Mouse (Mus musculus) neural tube, embryonic 14.5 days (tissue): ENCODE data around the gene Zscan21. TPM values are rescaled to one million over a fixed set of nuclear protein-coding genes. Genes with fewer than 3 reads are reported as not detected.
A peak's percentile ranks its signal among the peaks of the same experiment; 100 is the strongest.

Experiments used
- ATAC-seq: fragments of 200-750 bp; cut with Nextera tagmentation; 2 replicates; pipeline ENCODE4 v1.8.0; 2017; ENCODE audit warnings: low read depth, mild to moderate bottlenecking, moderate TSS enrichment, moderate library complexity
- H3K27ac ChIP-seq: fragments of 300-500 bp; sonication (generic); 2 replicates; pipeline ENCODE4 v1.5.1; 2014; ENCODE audit warnings: low read depth, mild to moderate bottlenecking, control low read depth, low read length, moderate library complexity, mixed read lengths
- H3K27me3 ChIP-seq: fragments of 300-500 bp; sonication (generic); 2 replicates; pipeline ENCODE4 v1.6.1; 2014; ENCODE audit warnings: low read length; ENCODE audit not compliant: control insufficient read depth, insufficient read depth
- H3K36me3 ChIP-seq: fragments of 300-500 bp; sonication (generic); 2 replicates; pipeline ENCODE4 v1.6.1; 2014; ENCODE audit warnings: low read length, mixed read lengths; ENCODE audit not compliant: control insufficient read depth, insufficient read depth
- H3K4me1 ChIP-seq: fragments of 300-500 bp; sonication (generic); 2 replicates; pipeline ENCODE4 v1.6.1; 2014; ENCODE audit warnings: low read length; ENCODE audit not compliant: control insufficient read depth, insufficient read depth
- H3K4me2 ChIP-seq: fragments of 300-500 bp; sonication (generic); 2 replicates; pipeline ENCODE4 v1.6.1; 2014; ENCODE audit warnings: mild to moderate bottlenecking, low read depth, low read length, control low read depth
- H3K4me3 ChIP-seq: fragments of 300-500 bp; sonication (generic); 2 replicates; pipeline ENCODE4 v1.5.1; 2014; ENCODE audit warnings: low read depth, low read length, control low read depth, mixed read lengths
- H3K9ac ChIP-seq: fragments of 300-500 bp; sonication (generic); replicated peaks from 2 replicates; pipeline ENCODE4 v1.6.1; 2014; ENCODE audit warnings: low read depth, mild to moderate bottlenecking, control low read depth, low read length, mixed read lengths
- H3K9me3 ChIP-seq: fragments of 300-500 bp; sonication (generic); 2 replicates; pipeline ENCODE4 v1.6.1; 2016; ENCODE audit warnings: low read length; ENCODE audit not compliant: control insufficient read depth
- WGBS: fragments of 180-500 bp; shearing (Covaris S2); extraction: QIAGEN DNeasy Blood & Tissue Kit; methylation state at CpG from one replicate; pipeline ENCODE4 v1.1.7; 2014; 5-methylcytosine and 5-hydroxymethylcytosine counted together
- polyA plus RNA-seq: library from polyadenylated mRNA; unstranded; fragments of >200 nt; fragmentation: Nextera tagmentation; extraction: Ambion mirVana; gene quantifications from 2 replicates; pipeline ENCODE4 v1.2.1, GENCODE M21; 2014

Zscan21 gene
- polyA plus RNA-seq, 1 experiment from 2014 or later, result 90.9 TPM

DNA sequence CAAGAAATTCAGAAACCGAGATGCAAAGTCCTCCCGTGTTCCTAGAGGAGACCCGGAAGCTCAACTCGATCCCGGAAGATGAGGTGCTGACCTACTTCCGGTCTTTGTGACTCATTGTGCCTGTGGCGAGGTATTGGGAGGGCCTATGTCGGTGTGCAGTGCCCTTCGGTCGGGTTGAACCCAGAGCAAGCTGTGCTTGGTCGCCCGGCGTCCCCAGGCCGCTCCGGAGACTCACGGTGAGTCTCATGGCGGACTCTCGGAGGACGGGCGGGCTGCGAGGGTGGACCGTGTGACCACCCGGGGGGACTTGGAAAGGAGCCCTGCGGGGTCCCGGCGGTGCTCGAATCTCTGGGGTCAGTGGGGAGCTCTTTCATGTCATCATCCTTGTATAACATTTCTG is 31.7 kb upstream of the Zscan21 start, which contains the start of gene Zkscan1:
Gene Zkscan1 (plus strand): TSS at position 89 of the 400 bp plus-strand sequence.
- Histone ChIP-seq H3K4me3 (peak within 1 kb of the TSS; percentile 99), H3K27me3 (no peaks in the 10 kb centered on the region), H3K4me1 (peaks cover 12% of the 10 kb centered on the region), H3K9me3 (no peaks in the 10 kb centered on the region), H3K36me3 (peaks cover 4% of the 10 kb centered on the region; the same call in 1 of the 2 replicates), H3K27ac (peak within 1 kb of the TSS; percentile 94), H3K4me2 (peak within 1 kb of the TSS; percentile 89), H3K9ac (peak within 1 kb of the TSS; percentile 97)
- 0% methylated on average over 27 of the region's 27 CpGs for WGBS
- ATAC-seq, result peak; percentile 96

DNA sequence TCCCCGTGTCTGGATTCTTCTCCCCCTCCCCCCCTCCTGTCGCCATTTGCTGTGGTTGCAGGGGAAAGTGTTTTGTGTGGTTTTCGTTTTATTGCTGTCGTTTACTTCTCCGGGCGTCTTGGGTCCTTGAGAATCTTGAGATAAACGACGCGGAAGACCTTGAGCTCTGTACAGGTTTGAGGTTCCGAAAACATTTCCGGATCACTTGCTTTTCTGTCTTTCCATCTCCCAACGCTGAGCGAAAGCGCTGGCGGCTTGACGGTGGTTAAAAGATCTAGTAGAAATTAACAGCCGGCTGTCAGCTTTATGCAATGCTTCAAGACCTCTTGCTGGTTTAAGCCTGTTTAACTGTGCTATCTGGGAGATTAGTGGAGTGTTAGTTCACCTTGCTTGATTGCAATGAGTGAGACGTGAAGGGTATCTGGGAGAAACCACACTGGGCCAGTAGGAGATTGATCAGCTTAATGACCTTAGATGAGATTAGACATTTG is 31.2 kb upstream of the Zscan21 start:
- under 1% methylated on average over 18 of the region's 18 CpGs for WGBS
- Histone ChIP-seq H3K36me3 (peaks cover 4% of the 10 kb centered on the region; the same call in 1 of the 2 replicates), H3K4me3 (peak overlapping the region; percentile 99), H3K27ac (peak overlapping the region; percentile 94), H3K9me3 (no peaks in the 10 kb centered on the region), H3K4me1 (peaks cover 12% of the 10 kb centered on the region), H3K27me3 (no peaks in the 10 kb centered on the region), H3K4me2 (peak overlapping the region; percentile 89), H3K9ac (peak overlapping the region; percentile 97)
- ATAC-seq, result peak; percentile 45

DNA sequence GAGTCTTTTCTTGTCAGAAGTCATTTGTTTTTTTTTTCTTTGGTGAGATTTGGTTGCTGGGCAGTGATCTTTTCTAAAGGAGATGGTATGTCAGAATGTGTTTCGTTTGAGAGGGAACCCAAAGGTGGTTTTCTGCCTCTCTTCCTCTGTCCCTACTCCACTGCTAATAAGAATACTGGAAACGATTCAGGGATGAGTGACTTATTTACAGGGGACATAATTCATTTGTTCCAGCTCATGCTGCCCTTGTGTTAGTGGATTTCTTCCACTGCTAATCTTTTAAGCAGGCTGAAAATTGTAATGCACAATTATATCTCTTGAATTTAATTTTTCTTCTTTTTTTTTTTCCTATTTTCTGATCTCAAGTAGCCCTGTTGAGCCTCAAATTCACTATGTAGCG is 29.9 kb upstream of the Zscan21 start:
- Histone ChIP-seq H3K4me3 (peak overlapping the region; percentile 99; the same call in 1 of the 2 replicates), H3K36me3 (peaks cover 4% of the 10 kb centered on the region; the same call in 1 of the 2 replicates), H3K4me2 (peak overlapping the region; percentile 89), H3K4me1 (peaks cover 12% of the 10 kb centered on the region), H3K27ac (no peak overlapping the region), H3K9me3 (no peaks in the 10 kb centered on the region), H3K9ac (no peak overlapping the region), H3K27me3 (no peaks in the 10 kb centered on the region)
- 59% methylated on average over 3 of the region's 3 CpGs for WGBS
- no peak for ATAC-seq

DNA sequence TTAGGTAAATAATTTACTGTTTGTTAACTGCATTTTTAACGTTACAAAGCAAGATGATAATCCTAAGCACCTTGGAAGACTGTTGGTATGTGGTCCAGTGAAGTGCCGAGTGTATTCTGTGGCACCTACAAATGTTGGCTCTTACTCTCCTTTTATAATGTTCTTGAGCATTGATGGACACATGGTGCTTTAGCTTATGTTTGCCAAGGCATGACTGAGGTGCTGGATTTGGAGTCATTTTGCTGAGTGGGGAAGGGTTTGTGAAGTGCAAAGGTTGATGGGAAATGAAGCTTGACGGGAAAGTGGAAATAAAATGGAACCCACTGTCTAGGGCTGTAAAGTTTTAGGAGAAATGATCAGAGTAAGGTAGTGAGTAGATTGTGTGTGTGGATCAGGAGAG is 28.3 kb upstream of the Zscan21 start:
- Histone ChIP-seq H3K27me3 (no peaks in the 10 kb centered on the region), H3K4me3 (no peak overlapping the region), H3K27ac (no peak overlapping the region), H3K4me2 (no peak overlapping the region), H3K9ac (no peak overlapping the region), H3K36me3 (peaks cover 9% of the 10 kb centered on the region), H3K4me1 (peaks cover 12% of the 10 kb centered on the region), H3K9me3 (no peaks in the 10 kb centered on the region)
- 82% methylated on average over 3 of the region's 3 CpGs for WGBS
- no peak for ATAC-seq

DNA sequence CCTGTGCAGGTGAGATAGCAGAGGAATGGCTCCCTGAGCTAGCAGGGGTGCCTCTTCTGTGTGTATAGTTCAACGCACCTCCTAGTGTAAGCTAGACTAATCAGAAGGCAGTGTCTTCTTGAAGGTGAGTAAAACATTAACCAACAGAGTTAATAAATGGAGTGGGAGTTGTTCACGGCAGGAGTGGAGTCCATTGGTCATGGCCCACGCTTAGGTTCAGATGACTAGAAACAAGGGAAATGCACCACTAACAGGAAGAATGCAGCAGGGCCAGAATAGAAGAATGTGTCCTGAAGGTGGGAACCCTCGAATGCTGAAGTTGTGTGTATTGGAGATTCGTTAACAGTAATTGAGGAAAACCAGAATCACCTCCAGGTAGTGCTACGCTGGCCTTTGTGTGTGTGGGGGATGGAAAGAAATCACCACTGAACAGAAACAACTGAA is 27.6 kb upstream of the Zscan21 start:
- no peak overlapping the region for H3K4me3 ChIP-seq
- 67% methylated on average over 6 of the region's 6 CpGs for WGBS
- peaks cover 12% of the 10 kb centered on the region for H3K4me1 ChIP-seq
- no peaks in the 10 kb centered on the region for H3K9me3 ChIP-seq
- no peaks in the 10 kb centered on the region for H3K27me3 ChIP-seq
- H3K4me2 ChIP-seq, result no peak overlapping the region
- no peak overlapping the region for H3K9ac ChIP-seq
- no peak overlapping the region for H3K27ac ChIP-seq
- ATAC-seq, result no peak
- peaks cover 17% of the 10 kb centered on the region for H3K36me3 ChIP-seq

DNA sequence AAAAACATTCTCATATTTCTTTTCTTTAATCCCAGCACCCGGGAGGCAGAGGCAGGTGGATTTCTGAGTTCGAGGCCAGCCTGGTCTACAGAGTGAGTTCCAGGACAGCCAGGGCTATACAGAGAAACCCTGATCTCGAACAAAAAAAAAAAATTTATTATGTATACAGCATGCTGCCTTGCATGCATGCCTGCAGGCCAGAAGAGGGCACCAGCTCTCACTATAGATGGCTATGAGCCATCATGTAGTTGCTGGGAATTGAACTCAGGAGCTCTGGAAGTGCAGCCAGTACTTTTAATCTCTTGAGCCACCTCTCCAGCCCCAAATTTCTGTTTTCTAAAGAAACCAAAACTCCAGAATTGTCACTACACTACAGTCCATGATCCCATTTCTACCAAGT is 26.4 kb upstream of the Zscan21 start:
- Histone ChIP-seq H3K9me3 (no peaks in the 10 kb centered on the region), H3K36me3 (peaks cover 28% of the 10 kb centered on the region), H3K27ac (no peak overlapping the region), H3K4me3 (no peak overlapping the region), H3K9ac (no peak overlapping the region), H3K4me2 (no peak overlapping the region), H3K4me1 (peaks cover 12% of the 10 kb centered on the region), H3K27me3 (no peaks in the 10 kb centered on the region)
- ATAC-seq, result no peak
- WGBS, result 86% methylated on average over 3 of the region's 3 CpGs

DNA sequence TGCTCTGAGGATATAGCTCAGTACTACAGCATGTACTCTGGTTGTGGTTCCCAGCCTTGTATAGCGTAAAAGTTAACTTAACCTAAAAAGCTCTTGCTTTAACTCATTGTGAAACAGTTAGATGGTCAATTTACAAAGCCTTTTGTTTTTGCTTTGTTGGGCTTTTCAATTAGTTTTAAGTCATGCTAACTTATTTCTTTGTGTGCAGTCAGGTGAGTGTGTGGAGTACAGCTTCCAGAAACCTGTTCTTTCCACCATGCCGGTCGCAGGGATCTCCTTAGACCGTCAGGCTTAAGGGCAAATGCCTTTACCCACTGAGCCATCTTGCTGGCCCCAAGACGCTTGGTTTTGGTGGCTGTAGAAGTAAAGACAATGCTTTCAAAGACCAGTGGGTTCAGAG is 26.0 kb upstream of the Zscan21 start:
- Histone ChIP-seq H3K27ac (no peak overlapping the region), H3K27me3 (no peaks in the 10 kb centered on the region), H3K4me3 (no peak overlapping the region), H3K9me3 (no peaks in the 10 kb centered on the region), H3K4me2 (no peak overlapping the region), H3K36me3 (peaks cover 29% of the 10 kb centered on the region), H3K4me1 (peaks cover 12% of the 10 kb centered on the region), H3K9ac (no peak overlapping the region)
- no peak for ATAC-seq
- 91% methylated on average over 5 of the region's 5 CpGs for WGBS

DNA sequence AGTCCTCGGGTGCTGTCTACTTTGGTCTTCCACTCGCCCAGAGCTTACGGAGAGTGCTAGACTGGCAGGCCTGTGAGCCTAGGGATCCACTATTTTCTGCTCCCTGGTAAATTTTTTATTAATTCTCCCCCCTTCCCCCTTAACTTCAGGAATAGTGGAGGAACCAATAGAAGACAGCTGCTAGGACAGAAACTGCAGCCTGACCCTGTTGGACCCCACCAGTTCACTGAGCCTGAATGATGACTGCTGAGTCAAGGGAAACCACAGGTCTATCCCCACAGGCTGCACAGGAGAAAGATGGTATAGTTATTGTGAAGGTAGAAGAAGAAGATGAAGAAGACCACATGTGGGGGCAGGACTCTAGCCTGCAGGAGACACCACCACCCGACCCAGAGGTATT is 23.9 kb upstream of the Zscan21 start:
- no peak overlapping the region for H3K9ac ChIP-seq
- WGBS, result 97% methylated on average over 4 of the region's 4 CpGs
- peaks cover 32% of the 10 kb centered on the region for H3K36me3 ChIP-seq

DNA sequence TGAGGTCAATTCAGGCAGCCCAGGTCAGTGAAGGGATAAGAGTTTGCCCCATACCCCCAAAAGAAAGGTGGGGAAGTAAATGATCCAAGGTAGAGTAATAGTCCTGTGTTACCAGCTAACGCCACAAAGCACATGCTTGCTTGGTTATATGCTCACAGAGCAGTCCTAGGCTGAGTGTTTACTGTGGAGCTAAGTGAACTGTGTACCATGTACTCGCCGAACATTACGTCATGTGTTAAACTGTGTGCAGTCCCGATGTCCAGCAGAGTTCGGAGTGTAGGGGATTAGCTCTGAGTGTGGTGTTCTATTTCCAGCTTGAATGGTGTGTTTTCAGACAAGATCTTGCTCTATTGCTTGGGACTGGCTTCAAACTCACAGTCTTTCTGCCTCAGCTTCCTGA is 22.2 kb upstream of the Zscan21 start:
- ATAC-seq, result no peak
- Histone ChIP-seq H3K9ac (no peak overlapping the region), H3K27ac (no peak overlapping the region), H3K4me2 (no peak overlapping the region), H3K4me3 (no peak overlapping the region), H3K27me3 (no peaks in the 10 kb centered on the region), H3K36me3 (peaks cover 44% of the 10 kb centered on the region), H3K4me1 (no peaks in the 10 kb centered on the region), H3K9me3 (no peaks in the 10 kb centered on the region)
- WGBS, result 97% methylated on average over 6 of the region's 6 CpGs

More for the DNA sequence above, 23.9 kb upstream of the Zscan21 start:
- Histone ChIP-seq H3K4me1 (no peaks in the 10 kb centered on the region), H3K4me2 (no peak overlapping the region), H3K9me3 (no peaks in the 10 kb centered on the region), H3K4me3 (no peak overlapping the region), H3K27me3 (no peaks in the 10 kb centered on the region), H3K27ac (no peak overlapping the region)
- no peak for ATAC-seq
